Mouse (Mus musculus): ENCODE results near the gene Thegl.

- no peak for TF ChIP-seq GATA1 (IDR thresholded peaks at IDR 0.05; ENCODE audit: low read length)
- TF ChIP-seq TAL1 (IDR thresholded peaks at IDR 0.05; ENCODE audit: low read length), result no peak
These were observed 76.7 kb downstream of the Thegl start for GRCm38 (mm10) chr5:77092531-77092930.

Data from erythroblast, embryonic 14.5 days (primary cell).